Mouse (Mus musculus): ENCODE measurements around the gene Atf7ip. TPM values are rescaled to one million over a fixed set of nuclear protein-coding genes. Genes with fewer than 3 reads are reported as not detected.

Gene Atf7ip
- polyA plus RNA-seq, 1 experiment: 37.2 TPM

GRCm38 (mm10) chr6:136558288-136559005, 52.5 kb downstream of the Atf7ip start:
- Histone ChIP-seq H3K4me1 (ENCODE audit: control insufficient read depth, insufficient read depth, low read length) (peaks cover 9% of the 10 kb centered on the region), H3K27ac (ENCODE audit: insufficient read depth, low read depth, low read length) (no peak overlapping the region), H3K4me3 (ENCODE audit: insufficient read depth, low read length) (no peak overlapping the region)
- TF ChIP-seq CTCF (IDR thresholded peaks at IDR 0.05; ENCODE audit: low read depth, low read length) (no peak), POLR2A (IDR thresholded peaks at IDR 0.05; ENCODE audit: borderline replicate concordance, low read depth, low read length) (no peak)

DNA sequence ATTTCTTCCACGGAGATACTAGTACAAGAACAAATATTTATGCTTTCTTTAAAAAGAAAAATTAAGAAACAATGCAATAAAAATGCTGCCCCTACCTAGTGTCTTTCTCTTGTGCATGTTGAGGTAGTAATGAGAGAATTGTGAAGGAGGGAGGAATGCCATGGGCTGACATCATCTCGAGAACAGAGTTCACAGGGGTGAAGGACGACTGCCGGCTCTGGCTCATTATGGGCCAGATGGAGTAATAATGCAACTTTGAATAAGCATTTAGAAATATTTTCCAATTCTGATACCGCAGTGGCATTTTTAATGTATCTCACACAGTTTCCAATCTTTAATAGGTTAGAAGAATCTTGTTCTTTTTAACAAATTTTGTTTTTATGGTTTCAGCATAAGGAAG, 60.0 kb downstream of the Atf7ip start:
- Histone ChIP-seq H3K4me1 (ENCODE audit: control insufficient read depth, insufficient read depth, low read length) (no peaks in the 10 kb centered on the region), H3K27ac (ENCODE audit: insufficient read depth, low read depth, low read length) (no peak overlapping the region), H3K4me3 (ENCODE audit: insufficient read depth, low read length) (no peak overlapping the region)
- no peak for TF ChIP-seq CTCF (IDR thresholded peaks at IDR 0.05; ENCODE audit: low read depth, low read length)
- TF ChIP-seq POLR2A (IDR thresholded peaks at IDR 0.05; ENCODE audit: borderline replicate concordance, low read depth, low read length): no peak

DNA sequence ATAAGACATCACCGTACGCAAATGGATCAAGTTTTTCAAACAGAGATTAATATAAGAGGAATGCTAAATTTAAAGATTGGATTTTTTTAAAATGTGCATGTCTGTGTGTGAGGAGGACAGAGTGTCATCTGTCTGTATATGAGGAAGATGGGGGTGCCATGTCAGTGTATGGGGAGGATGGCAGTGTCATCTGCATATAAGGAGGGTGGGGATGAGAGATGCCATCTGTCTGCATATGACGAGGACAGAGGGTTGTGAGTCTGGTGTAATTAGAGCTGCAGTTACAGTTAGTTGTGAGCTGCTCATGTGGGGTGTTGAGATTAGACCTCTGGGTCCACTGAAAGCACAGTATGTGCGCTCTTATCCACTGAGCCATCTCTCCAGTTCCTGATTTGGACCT, 84.8 kb downstream of the Atf7ip start:
- Histone ChIP-seq H3K27ac (ENCODE audit: insufficient read depth, low read depth, low read length) (no peak overlapping the region), H3K4me1 (ENCODE audit: control insufficient read depth, insufficient read depth, low read length) (0 out of 2 replicates have a peak, but pooled peaks cover 3% of the 10 kb centered on the region), H3K4me3 (ENCODE audit: insufficient read depth, low read length) (no peak overlapping the region)
- no peak for TF ChIP-seq CTCF (IDR thresholded peaks at IDR 0.05; ENCODE audit: low read depth, low read length)
- TF ChIP-seq POLR2A (IDR thresholded peaks at IDR 0.05; ENCODE audit: borderline replicate concordance, low read depth, low read length): no peak

DNA sequence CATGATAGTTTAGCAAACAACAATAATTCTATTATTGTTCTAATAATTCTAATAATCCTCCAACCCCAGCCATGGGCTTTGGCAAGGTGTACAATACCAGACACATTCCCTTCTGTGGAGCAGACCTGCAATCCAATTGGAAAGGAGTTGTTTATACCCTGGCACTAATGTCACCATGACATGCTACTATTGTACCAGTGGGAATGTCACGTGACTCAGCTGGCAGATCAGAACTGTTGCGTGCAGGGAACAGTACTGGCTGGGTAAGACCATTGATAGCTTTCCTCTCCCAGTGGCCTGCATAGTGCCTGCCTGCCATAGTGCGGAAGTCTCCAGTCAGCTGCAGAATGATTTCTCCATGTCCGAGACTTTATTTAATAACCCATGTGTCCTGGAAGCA, 88.6 kb downstream of the Atf7ip start:
- Histone ChIP-seq H3K4me3 (ENCODE audit: insufficient read depth, low read length) (no peak overlapping the region), H3K27ac (ENCODE audit: insufficient read depth, low read depth, low read length) (no peak overlapping the region), H3K4me1 (ENCODE audit: control insufficient read depth, insufficient read depth, low read length) (0 out of 2 replicates have a peak, but pooled peaks cover 3% of the 10 kb centered on the region)
- TF ChIP-seq POLR2A (IDR thresholded peaks at IDR 0.05; ENCODE audit: borderline replicate concordance, low read depth, low read length) (no peak), CTCF (IDR thresholded peaks at IDR 0.05; ENCODE audit: low read depth, low read length) (no peak)

DNA sequence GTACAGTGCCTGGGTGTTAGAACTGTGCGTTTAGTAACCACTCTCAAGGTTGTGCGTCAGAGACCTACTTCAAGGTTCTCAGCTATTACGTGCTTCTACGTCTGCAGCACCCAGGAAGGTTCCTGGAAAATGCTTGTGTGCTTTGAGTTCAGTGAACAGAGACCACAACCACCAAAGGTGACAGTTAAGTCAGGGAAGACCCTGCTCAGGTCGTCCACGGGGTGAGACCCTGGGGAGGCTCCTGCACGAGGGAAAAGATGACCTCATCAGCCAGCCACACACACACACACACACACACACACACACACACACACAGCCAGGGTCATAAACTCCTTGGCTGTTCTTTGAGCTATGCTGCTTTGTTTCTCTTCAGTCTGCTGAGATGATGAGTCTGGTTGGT, 96.6 kb downstream of the Atf7ip start:
- H3K4me3 ChIP-seq (ENCODE audit: insufficient read depth, low read length): no peak overlapping the region
- no peak overlapping the region for H3K27ac ChIP-seq (ENCODE audit: insufficient read depth, low read depth, low read length)
- no peaks in the 10 kb centered on the region for H3K4me1 ChIP-seq (ENCODE audit: control insufficient read depth, insufficient read depth, low read length)
- TF ChIP-seq CTCF (IDR thresholded peaks at IDR 0.05; ENCODE audit: low read depth, low read length): no peak
- TF ChIP-seq POLR2A (IDR thresholded peaks at IDR 0.05; ENCODE audit: borderline replicate concordance, low read depth, low read length): no peak

GRCm38 (mm10) chr6:136611351-136612215, 105.6 kb downstream of the Atf7ip start:
- Histone ChIP-seq H3K4me3 (ENCODE audit: insufficient read depth, low read length) (no peak overlapping the region), H3K27ac (ENCODE audit: insufficient read depth, low read depth, low read length) (no peak overlapping the region), H3K4me1 (ENCODE audit: control insufficient read depth, insufficient read depth, low read length) (no peaks in the 10 kb centered on the region)
- no peak for TF ChIP-seq CTCF (IDR thresholded peaks at IDR 0.05; ENCODE audit: low read depth, low read length)
- no peak for TF ChIP-seq POLR2A (IDR thresholded peaks at IDR 0.05; ENCODE audit: borderline replicate concordance, low read depth, low read length)

- TF ChIP-seq CTCF (IDR thresholded peaks at IDR 0.05; ENCODE audit: low read depth, low read length) (no peak), POLR2A (IDR thresholded peaks at IDR 0.05; ENCODE audit: borderline replicate concordance, low read depth, low read length) (no peak)
- no peak overlapping the region for H3K4me3 ChIP-seq (ENCODE audit: insufficient read depth, low read length)
- no peak overlapping the region for H3K27ac ChIP-seq (ENCODE audit: insufficient read depth, low read depth, low read length)
- H3K4me1 ChIP-seq (ENCODE audit: control insufficient read depth, insufficient read depth, low read length): no peaks in the 10 kb centered on the region
Measured at GRCm38 (mm10) chr6:136612312-136612711, 106.3 kb downstream of the Atf7ip start.

DNA sequence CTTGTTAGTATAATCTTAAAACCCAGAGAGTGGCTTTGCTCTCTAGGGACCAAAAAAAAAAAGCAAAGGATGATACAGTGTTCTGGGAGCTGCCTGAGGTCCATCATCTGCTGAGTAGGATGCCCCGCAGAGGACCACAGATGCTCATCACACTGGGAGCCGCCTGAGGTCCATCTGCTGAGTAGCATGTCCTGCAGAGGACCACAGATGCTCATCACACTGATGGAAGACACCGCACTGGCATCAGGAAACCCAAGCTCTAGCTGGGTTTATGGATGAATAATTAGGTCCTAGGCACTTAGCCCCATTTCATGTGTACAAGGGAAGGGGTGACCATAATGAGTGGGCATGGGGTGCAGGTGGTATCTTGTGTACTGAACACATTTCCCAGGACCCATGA, 108.2 kb downstream of the Atf7ip start:
- TF ChIP-seq CTCF (IDR thresholded peaks at IDR 0.05; ENCODE audit: low read depth, low read length) (no peak), POLR2A (IDR thresholded peaks at IDR 0.05; ENCODE audit: borderline replicate concordance, low read depth, low read length) (no peak)
- Histone ChIP-seq H3K4me3 (ENCODE audit: insufficient read depth, low read length) (no peak overlapping the region), H3K4me1 (ENCODE audit: control insufficient read depth, insufficient read depth, low read length) (no peaks in the 10 kb centered on the region), H3K27ac (ENCODE audit: insufficient read depth, low read depth, low read length) (no peak overlapping the region)

DNA sequence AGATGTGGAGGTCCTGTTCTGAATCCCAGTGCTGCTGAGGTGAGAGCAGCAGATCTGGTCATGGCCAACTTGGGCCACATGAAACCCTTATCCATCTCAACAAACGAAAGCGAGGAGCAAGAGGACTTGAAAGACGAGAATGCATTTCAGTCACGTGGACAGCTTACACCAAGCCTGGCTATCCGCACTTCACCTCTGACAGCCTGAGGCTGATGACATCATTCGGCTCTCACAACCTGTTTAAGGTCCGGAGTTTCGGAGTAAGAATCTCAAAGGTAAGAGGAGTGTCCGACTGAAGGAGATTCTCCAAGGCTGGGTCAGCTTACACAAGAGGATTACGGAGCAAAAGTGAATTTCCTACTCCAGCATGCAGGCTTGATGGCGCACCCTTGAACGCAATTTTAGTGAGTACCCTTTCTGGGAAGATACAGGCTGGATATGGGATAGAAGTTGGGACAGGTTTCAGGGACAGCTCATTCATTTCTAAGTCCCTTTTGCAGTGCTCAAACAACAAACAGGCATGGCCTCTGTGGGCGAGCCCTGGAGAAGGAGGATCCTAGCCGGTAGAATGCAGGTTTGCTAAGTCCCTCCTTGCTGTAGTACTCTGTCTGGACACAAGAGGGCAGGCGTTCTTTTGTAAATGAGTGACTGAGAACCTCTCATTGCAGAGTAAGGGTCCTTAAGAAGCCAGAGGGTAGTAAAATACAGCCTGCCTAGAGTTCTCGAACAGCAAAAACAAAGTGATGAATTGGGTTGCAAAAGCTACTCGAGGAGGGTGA, 114.6 kb downstream of the Atf7ip start:
- TF ChIP-seq POLR2A (IDR thresholded peaks at IDR 0.05; ENCODE audit: borderline replicate concordance, low read depth, low read length): no peak
- TF ChIP-seq CTCF (IDR thresholded peaks at IDR 0.05; ENCODE audit: low read depth, low read length): no peak
- Histone ChIP-seq H3K4me3 (ENCODE audit: insufficient read depth, low read length) (no peak overlapping the region), H3K4me1 (ENCODE audit: control insufficient read depth, insufficient read depth, low read length) (no peaks in the 10 kb centered on the region), H3K27ac (ENCODE audit: insufficient read depth, low read depth, low read length) (no peak overlapping the region)

Measured in bone marrow macrophage, adult 2 months (primary cell).